Mouse (Mus musculus) embryonic fibroblast, embryonic 13.5 days (primary cell): ENCODE measurements around the gene Yme1l1. TPM values are rescaled to one million over a fixed set of nuclear protein-coding genes. Genes with fewer than 3 reads are reported as not detected.

Experiments
- H3K27ac ChIP-seq: 2 replicates; pipeline ENCODE4 v1.5.1; 2012; ENCODE audit warnings: low read length, control low read depth, inconsistent platforms; ENCODE audit not compliant: insufficient read depth
- H3K4me1 ChIP-seq: 2 replicates; pipeline ENCODE4 v1.6.1; 2011; ENCODE audit warnings: low read length; ENCODE audit not compliant: control insufficient read depth, insufficient read depth
- H3K4me3 ChIP-seq: 2 replicates; pipeline ENCODE4 v1.5.1; 2011; ENCODE audit warnings: mild to moderate bottlenecking, control low read depth, low read length; ENCODE audit not compliant: insufficient read depth
- CTCF ChIP-seq: IDR thresholded peaks from 2 replicates; pipeline ENCODE4 v1.5.1; 2011; ENCODE audit warnings: mild to moderate bottlenecking, control low read depth, low read length, moderate library complexity, borderline replicate concordance; ENCODE audit not compliant: insufficient read depth
- POLR2A ChIP-seq: IDR thresholded peaks from 2 replicates; pipeline ENCODE4 v1.6.1; 2011; ENCODE audit warnings: low read depth, mild to moderate bottlenecking, control low read depth, low read length, moderate library complexity
- polyA plus RNA-seq: library from polyadenylated mRNA; stranded (reverse); fragments of >200 nt; gene quantifications from 2 replicates; pipeline ENCODE4 v1.2.4, GENCODE M21; 2011; ENCODE audit warnings: low read depth; ENCODE audit not compliant: missing spikeins, insufficient read length

Yme1l1 gene
- 94.2 and 102 TPM in 2 replicates for polyA plus RNA-seq

DNA sequence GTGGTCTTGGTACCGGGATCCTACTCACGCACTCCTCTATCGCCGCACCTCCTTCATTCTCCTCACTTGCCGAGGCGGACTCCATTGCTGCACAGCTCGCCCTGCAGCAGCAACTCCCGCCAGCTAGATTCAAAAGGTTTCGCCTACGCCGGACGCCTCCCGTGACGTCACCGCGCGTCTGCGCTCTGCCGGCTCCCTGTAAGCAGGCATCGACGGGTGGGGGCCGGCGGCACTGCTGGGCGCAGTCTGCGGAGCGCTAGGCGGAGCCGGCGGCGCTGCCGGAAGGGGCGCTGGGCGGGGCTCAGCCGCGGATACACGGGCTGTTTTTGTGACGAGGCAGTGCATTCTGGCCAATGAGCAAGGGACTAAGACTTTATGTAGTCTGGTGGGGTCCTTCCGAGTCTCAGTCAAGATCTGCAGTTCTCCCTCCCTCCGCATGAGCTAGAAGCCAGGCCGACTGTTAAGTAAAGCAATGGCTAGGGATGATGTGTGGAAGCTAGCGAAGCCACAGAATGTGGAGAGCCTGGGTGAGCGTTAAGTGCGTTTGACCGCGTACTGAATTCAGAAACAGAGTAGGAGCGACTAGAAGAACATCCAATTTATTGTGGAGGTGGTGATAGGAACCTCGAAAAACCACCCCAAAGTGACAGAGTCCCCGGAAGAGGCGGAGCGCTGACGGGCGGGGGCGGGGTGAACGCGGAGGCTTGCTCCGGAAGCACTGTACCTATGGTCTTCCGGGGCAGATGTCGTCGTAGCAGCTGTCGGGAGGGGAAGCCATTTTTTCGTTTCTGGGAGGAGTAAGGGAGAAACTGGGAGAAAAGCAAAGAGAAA lies at the start of gene Yme1l1, which contains the start of gene Mastl:
Yme1l1 (plus strand) TSS at position 593 of the 831 bp plus-strand sequence.
Mastl (minus strand) TSS at position 248 of the 831 bp plus-strand sequence.
- H3K27ac ChIP-seq, result peak within 1 kb of the TSS; percentile 96
- H3K4me3 ChIP-seq, result peak within 1 kb of the TSS; percentile 98
- peaks cover 2% of the 10 kb centered on the region; the same call in 1 of the 2 replicates for H3K4me1 ChIP-seq
- TF ChIP-seq POLR2A (peak; percentile 76), CTCF (no peak)

DNA sequence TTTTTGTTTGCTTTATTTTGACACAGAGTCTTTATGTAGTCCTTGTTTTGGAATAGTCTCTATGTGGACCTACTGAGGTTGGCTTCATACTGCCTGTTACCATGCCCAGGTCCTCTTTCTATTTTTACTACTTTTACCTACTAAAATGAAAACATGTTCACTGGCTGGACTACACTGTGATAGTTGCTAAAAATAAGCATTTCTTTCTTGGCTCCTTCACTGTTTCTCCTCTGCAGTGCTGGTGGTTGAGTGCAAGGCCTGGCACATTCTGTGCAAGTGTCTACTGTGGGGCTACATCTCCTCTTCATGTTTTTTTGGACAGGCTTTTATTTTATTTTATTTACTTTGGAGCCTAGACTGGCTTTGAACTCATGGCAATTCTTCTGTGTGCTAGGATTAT lies 36.6 kb upstream of the Yme1l1 start:
- H3K27ac ChIP-seq, result no peak overlapping the region
- TF ChIP-seq POLR2A (no peak), CTCF (no peak)
- no peaks in the 10 kb centered on the region for H3K4me1 ChIP-seq
- H3K4me3 ChIP-seq, result no peak overlapping the region

DNA sequence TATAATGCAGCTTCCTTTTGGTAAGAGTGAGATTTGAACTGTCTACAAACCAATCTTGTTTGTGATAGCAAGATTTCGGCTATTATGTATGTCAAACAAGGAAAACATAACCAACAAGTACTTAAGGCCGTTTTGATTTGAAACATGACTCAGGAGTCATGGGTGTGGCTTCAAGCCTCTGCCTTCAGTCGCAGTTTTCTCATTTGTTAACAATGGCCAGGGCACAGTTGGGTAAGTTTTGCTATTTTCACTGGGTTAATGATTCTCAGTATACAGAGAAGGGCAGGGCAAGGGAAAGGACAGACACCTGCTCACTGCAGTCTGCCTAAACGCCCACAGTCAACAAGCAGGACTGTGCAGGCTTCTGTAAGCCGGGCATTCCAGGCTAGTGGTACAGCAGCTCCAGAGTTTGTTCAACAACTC lies 959 bp upstream of the Yme1l1 start:
- H3K27ac ChIP-seq, result peak overlapping the region; percentile 24; the same call in 1 of the 2 replicates
- peak overlapping the region; percentile 92 for H3K4me3 ChIP-seq
- H3K4me1 ChIP-seq, result peaks cover 2% of the 10 kb centered on the region; the same call in 1 of the 2 replicates
- no peak for TF ChIP-seq POLR2A
- TF ChIP-seq CTCF, result no peak

DNA sequence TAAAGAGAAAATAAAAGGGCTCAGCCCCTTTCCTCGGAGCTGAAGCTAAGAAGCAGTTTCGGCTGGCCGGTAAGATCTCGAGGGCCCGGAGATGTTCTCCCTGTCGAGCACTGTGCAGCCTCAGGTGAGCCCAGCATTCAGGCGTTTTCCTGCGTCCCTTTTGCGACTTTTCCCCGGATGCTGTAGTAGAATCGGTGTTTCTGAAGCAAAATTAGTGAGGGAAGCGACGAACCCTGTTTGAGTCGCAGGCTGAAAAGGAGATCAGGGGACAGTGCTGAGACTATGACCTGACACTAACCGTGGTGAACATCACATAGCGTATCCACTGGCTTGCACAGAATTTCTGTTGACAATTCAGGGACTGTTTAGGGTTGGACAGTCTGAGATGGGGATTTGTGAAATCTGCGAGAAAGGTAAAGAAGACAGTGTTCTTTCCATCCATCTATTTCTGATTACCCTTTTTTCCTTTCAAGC lies 476 bp downstream of the Yme1l1 start:
- H3K4me1 ChIP-seq, result peaks cover 2% of the 10 kb centered on the region; the same call in 1 of the 2 replicates
- TF ChIP-seq CTCF (no peak), POLR2A (0 out of 2 replicates have a peak, but pooled peaks have one; percentile 6)
- H3K4me3 ChIP-seq, result peak overlapping the region; percentile 98
- peak overlapping the region; percentile 81 for H3K27ac ChIP-seq

DNA sequence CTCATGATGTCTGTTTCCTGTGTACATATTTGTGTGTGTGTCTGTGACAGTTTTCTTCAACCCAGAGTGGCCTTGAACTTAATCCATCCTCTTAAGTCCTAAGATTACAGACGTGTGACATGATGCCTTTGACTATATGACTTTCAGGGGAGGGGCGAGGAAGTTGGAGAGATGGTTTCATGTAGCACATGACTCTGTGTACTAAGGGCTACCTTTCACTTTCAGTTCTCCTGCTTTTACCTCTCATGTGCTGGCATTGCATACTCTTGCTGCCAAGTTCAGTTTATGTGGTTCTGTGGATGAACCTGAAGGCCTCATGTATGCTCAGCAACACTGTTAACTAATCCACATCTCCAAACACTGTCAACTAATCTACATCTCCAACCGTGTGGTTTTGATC lies 16.1 kb downstream of the Yme1l1 start:
- Histone ChIP-seq H3K4me3 (no peak overlapping the region), H3K27ac (no peak overlapping the region), H3K4me1 (no peaks in the 10 kb centered on the region)
- TF ChIP-seq POLR2A (no peak), CTCF (no peak)

DNA sequence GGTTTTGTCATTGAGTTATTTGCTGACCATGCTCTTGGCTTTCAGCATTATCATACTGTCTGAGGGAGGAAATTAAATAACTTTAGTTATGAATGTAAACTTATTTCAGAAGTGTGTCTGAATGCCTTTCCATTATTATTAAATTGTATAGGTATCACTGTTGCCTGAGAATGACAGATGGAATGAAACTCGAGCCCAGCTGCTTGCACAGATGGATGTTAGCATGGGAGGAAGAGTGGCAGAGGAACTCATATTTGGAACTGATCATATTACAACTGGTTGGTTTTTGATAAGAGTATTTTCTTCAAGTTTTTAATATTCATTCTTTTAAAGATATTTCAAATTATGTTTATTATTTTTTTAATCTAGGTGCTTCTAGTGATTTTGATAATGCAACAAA lies 38.2 kb downstream of the Yme1l1 start:
- TF ChIP-seq POLR2A (no peak), CTCF (no peak)
- Histone ChIP-seq H3K4me1 (no peaks in the 10 kb centered on the region), H3K27ac (no peak overlapping the region), H3K4me3 (no peak overlapping the region)

DNA sequence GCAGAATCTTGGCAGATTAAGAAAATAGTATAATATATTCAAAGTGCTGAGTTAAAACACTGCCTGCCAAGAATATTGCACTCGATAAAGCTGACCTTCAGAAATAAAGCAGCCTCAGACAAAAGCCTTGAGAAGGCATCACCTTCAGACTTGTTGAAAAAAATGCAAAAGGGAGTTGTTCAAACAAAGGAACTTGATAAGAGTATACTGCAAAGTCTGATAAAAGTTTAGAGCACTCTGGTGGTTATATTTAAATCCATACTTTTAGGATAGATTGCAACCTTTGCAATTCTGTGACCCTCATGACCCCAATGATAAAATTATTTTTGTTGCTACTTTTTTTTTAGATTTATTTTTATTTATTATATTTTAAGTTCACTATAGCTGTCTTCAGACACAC lies 44.9 kb downstream of the Yme1l1 start:
- H3K27ac ChIP-seq, result no peak overlapping the region
- no peak overlapping the region for H3K4me3 ChIP-seq
- no peaks in the 10 kb centered on the region for H3K4me1 ChIP-seq
- TF ChIP-seq CTCF (no peak), POLR2A (no peak)

DNA sequence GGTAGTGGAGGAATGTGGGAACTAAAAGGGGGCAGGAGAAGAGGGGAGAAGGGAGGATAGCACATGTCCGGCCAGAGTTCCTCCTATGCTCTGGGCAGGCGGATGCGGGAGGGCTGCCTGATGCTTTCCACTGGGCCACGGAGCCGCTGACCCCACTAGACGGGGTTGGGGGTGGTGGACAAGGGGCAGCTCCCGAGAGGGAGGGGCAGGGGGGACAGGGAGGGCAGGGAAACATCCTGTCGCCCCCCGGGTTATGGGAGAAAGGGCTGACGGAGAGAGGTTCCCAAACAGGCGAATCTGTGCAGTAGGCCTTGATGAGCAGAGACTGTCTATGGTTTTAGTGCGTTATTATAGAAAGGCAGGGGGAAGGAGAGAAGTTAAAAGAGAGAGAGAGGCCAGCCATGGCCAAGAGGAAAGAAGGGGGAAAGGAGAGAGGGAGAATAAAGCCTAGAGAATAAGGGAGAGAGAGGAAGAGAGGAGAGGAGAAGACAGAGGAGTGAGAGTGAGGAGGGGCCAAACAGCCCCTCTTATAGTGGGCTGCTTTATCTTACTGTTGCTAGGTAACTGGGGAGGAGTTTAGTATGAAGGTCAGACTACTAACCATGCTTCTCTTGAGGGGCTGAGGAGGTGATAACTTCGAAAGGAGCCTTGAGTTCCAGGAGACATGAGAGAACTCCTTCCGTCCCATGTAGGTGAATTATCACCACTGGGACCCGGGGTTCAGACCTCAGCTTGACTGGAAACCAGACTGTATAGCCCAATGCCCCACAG lies 46.9 kb downstream of the Yme1l1 start:
- TF ChIP-seq CTCF, result no peak
- no peak for TF ChIP-seq POLR2A
- Histone ChIP-seq H3K4me3 (no peak overlapping the region), H3K4me1 (no peaks in the 10 kb centered on the region), H3K27ac (no peak overlapping the region)

DNA sequence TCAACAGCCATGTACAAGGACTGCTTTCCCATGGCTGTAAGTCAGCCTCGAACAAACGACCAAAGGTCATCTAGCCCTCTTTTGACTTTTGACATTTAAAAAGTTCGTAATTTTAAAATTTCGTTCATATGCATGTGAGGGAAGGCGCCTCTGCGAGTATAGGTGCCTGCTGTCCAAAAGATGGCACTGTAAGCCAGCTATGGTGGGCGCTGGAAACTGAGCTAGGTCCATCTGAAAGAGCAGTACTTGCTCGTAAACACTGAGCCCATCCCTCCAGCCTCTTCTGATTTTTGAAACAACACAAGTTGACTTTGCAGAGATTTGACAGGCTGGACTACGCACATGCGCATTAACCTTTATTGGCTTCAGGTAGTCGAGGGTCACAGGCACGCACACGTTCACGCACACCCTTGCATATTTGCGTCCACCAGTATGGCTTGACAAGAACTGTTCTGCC lies 50.9 kb downstream of the Yme1l1 start, which contains the start of gene 4931423N10Rik:
4931423N10Rik (plus strand) TSS at position 407 of the 457 bp plus-strand sequence.
- H3K4me3 ChIP-seq, result no peak within 1 kb of the TSS
- H3K27ac ChIP-seq, result no peak within 1 kb of the TSS
- no peaks in the 10 kb centered on the region for H3K4me1 ChIP-seq
- no peak for TF ChIP-seq CTCF
- no peak for TF ChIP-seq POLR2A

DNA sequence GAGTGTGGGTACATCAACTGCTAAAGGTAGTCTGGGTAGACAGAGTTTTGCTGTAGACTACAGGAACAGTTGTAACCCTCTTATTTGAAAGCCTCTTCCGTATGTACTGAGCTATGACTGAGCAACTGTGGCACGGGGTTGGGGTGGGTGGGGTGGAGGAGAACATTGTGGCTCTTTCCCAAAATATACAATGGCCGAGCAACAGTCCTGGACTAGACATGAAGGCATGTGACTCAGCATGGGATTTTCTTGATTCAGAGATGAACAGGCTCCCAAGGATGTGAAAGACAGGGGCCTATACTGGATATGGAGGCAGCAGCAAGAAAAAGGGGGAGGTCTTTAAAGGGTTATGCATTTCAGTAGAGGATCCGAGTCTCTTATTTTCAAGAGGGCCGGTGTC lies 57.5 kb downstream of the Yme1l1 start:
- Histone ChIP-seq H3K4me1 (no peaks in the 10 kb centered on the region), H3K4me3 (no peak overlapping the region), H3K27ac (peak overlapping the region; percentile 79; the same call in 1 of the 2 replicates)
- TF ChIP-seq CTCF (no peak), POLR2A (no peak)
